Mouse (Mus musculus) liver, adult (tissue): ENCODE data around the gene Zfp715.

Experiments used
- GATA4 ChIP-seq: IDR thresholded peaks from 2 replicates; pipeline ENCODE4 v1.6.1; 2014; ENCODE audit warnings: mild to moderate bottlenecking, low read length; ENCODE audit not compliant: insufficient replicate concordance

Zfp715 gene

DNA sequence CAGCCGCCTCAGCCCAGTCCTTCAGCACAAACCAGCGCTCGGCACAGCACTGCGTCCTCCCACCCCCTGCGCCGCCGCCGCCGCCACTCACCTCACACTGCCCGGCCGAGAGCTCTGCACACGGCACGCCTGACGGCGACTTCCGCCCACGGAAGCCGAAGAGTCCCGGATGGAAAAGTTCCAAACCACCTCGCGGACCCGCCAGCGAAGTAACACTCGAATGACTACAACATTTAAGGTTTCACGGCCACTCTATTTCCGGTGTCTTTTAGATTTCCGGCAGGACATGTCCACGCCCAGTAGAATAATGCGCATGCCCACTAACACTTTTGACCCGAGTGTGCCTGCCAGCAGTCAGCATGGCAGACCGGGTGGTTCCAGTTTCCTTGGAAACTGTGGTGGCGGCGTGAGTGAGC lies at the start of gene Zfp715:
Gene Zfp715, minus strand, starts transcription at position 282 of the 416 bp plus-strand sequence.
- peak; percentile 24; the same call in 1 of the 2 replicates for TF ChIP-seq GATA4

GRCm38 (mm10) chr7:43362021-43362420 lies 48.9 kb upstream of the Zfp715 start:
- no peak for TF ChIP-seq GATA4

DNA sequence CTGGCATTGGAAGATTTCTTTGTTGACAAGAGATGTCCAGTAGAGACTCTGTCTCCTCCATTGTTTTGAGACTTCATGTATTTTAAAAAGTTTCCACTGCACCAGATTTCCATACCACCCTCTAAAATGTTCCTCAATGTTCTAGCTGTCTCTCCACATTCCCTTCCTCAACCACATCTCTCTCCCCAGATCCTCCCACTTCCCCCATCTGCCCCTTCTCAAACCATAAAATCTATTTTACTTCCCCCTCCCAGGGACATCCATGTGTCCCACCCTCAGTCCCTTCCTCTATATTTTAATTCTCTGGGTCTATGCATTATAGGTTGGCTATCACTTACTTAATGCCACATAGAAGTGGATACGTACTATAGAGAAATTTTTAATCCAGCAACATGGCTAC lies 48.3 kb upstream of the Zfp715 start:
- no peak for TF ChIP-seq GATA4

DNA sequence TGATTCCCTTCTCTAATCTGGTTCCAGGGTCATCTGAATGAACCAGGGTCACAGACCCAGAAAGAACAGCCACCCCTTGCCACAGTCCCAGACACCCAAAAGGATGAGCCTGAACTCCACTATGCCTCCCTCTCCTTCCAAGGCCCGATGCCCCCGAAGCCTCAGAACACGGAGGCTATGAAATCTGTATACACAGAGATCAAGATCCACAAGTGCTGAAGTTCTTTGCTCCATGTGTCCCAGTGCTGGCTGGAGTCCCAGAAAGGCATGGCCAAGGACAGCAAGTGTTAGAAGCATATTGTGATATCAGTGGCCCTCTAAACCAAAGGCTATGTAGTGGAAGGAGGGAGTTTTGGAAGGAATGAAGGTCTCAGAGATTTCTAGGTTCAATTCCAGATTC lies 45.5 kb upstream of the Zfp715 start:
- TF ChIP-seq GATA4 = no peak

GRCm38 (mm10) chr7:43354893-43355835 lies 42.1 kb upstream of the Zfp715 start:
- TF ChIP-seq GATA4 = no peak

DNA sequence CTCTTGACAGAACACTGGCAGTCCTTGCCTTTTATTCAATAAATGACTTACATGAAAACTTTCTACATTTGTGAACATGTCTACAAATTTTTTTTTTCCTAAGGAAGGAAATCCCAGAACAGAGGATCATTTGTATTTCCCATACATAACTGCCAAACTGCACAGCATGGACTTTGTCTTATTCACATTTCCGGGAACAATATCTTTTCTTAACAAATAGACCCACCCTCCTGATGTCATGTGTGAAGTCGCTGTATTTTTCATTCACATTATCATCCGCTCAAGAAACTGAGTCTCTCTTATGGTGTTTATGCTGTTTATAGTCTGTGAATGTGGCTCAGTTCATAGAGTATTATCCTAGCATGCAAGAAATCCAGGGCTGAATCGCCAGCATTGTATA lies 40.7 kb upstream of the Zfp715 start:
- no peak for TF ChIP-seq GATA4

GRCm38 (mm10) chr7:43353118-43353517 lies 40.0 kb upstream of the Zfp715 start:
- no peak for TF ChIP-seq GATA4

DNA sequence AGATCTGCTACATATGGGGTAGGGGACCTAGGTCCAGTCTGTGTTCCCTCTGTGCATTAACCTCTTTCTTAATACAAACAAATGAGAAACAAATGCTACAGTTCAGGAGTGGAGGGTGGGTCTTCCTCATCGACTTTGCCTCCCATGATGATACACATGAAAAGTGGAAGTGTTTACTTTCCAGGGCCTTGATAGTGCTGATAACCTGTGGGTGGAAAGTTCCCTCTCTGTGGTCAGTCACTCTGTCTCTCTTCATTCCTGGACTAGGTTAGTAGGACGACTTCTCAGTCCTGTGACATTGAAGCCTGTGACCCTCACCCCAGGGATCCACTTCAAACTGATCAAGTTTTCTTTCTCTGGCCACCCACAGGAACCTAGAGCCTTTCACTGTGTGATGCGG lies 38.1 kb upstream of the Zfp715 start, which contains the start of gene Siglecf:
Gene Siglecf, plus strand, starts transcription at position 188 of the 400 bp plus-strand sequence.
- no peak for TF ChIP-seq GATA4

- no peak for TF ChIP-seq GATA4
Observed at GRCm38 (mm10) chr7:43346571-43346970, 33.5 kb upstream of the Zfp715 start.

DNA sequence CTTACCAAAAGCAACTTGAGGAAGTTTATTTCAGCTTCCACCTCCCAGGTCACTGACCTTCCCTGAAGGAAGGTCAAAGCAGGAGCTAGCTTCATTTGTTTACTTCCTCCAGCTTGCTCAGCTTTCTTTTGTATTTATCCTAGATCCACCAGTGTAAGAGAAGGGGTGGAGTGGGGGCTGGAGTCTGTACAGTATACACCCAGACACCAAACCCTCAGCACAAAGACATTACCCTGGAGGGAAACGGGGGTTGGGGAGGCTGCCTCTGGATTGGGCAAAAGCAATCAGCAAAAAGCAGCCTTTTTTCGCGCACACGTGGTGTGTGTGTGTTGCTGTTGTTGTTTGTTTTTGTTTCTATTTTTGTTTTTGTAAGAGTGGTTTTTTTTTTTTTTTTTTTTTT lies 33.1 kb upstream of the Zfp715 start:
- no peak for TF ChIP-seq GATA4

GRCm38 (mm10) chr7:43344491-43344890 lies 31.4 kb upstream of the Zfp715 start:
- TF ChIP-seq GATA4 = no peak

DNA sequence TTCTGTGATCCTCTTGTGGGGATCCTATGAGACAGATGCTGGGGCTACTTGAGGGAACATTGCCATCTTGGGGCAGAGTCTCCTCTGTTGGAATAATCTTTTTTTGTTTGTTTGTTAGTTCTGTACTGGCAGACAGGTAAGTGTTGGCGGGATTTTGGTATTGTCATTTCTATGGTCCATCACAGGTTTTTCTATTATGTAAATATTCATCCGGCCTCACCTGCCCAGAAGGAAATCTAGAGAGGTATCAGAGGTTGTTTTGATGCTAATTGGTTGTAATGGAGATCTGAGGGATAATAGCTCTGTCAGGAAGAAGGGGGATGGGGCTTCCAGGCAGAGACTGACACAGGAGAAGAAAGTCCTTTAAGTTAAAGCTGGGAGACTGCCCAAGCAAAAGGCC lies 30.9 kb upstream of the Zfp715 start:
- no peak for TF ChIP-seq GATA4

DNA sequence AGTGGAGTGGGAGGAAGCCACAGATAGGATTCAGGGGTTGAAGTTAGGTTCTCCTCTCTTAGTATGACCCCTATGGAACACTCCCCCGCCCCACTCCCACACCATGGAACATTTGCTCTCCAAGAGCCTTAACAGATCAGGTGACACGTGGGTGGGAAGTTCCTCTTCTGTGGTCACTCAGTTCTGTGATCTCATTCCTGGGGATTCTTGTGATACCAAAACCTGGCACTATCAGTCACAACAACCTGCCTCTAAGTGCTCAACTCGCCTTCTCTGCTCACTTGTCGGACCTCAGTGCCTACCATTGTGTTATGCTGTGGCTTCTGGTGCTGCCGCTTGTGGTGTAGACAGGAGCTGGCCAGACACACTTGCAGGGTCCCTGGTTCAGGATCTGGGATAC lies 30.1 kb upstream of the Zfp715 start:
- TF ChIP-seq GATA4 = no peak

DNA sequence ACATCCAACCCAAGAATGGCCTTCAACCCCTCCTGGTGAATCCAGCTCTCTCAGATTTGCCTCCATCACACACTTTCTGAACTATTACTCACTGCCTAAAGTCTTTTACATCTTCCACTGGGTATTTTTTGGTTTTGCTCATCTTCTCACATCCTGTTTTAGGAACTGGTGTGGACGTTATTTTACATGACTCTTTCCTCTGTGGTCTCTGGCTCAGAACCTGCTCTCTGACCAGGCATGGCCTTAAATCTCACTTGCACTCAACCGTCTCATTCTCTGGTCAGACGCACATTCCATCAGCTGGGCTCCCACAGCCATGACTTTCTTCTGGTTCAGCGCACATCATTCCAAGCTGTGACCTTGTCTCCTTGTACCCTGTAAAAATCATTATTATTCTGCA lies 27.7 kb upstream of the Zfp715 start:
- TF ChIP-seq GATA4 = no peak

DNA sequence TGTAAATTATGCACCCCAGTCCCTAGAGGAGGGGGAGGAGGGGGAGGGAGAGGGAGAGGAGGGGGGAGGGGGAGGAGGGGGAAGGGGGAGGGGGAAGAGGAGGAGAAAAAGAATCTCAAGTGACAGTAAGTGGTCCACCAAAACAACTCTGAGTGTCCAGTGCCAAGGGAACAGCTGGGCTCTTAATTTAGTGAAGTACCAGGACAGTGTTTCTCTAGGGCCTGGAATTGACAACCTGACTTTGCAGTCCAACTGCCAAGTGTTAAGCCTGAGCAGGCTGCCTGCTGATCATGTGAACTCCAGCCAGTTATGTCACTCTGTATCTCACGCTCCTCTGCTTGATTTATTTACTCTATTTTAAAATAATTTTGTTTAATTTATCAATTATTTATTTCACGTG lies 20.8 kb upstream of the Zfp715 start:
- no peak for TF ChIP-seq GATA4

GRCm38 (mm10) chr7:43333203-43333602 lies 20.1 kb upstream of the Zfp715 start:
- TF ChIP-seq GATA4 = no peak

DNA sequence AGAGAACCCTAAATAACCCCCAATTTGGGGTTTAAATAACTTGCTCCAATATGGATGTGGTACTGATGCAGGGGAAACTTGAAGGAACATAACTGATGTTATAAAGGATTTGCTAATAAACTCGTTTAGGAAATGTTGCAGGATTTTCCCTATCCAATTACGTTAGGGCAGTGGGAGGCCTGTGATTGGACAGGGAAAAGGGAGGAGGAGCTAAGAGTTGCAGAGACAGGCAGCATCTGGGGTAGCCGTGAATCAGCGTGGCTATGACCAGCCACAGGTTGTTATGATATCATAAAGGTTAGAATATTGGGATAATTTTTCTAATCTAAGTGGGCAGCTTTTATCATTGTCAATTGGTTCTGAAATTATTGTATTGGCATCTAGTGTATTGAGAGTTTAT lies 15.0 kb upstream of the Zfp715 start:
- no peak for TF ChIP-seq GATA4
